Mouse (Mus musculus): ENCODE results near the gene Me1. TPM values are rescaled to one million over a fixed set of nuclear protein-coding genes. Genes with fewer than 3 reads are reported as not detected.

Me1 gene
- polyA plus RNA-seq (2012; fragmentation: generic; extraction: Trizol), result 33.6 TPM

GRCm38 (mm10) chr9:86695818-86696261, at the start of gene Me1:
Gene Me1, minus strand, starts transcription at chr9:86695953.
- Histone ChIP-seq H3ac (ENCODE audit: control insufficient read depth, insufficient read length) (peak within 1 kb of the TSS; percentile 53), H3K27me3 (ENCODE audit: control insufficient read depth, insufficient read depth, insufficient read length) (no peaks in the 10 kb centered on the region), H3K36me3 (ENCODE audit: control insufficient read depth, insufficient read depth) (no peaks in the 10 kb centered on the region), H3K4me3 (peak within 1 kb of the TSS; percentile 43), H3K4me2 (ENCODE audit: low read depth) (peak within 1 kb of the TSS; percentile 77), H3K79me2 (ENCODE audit: control insufficient read depth, insufficient read depth) (peaks cover 35% of the 10 kb centered on the region)
- TF ChIP-seq TCF3 (IDR thresholded peaks at IDR 0.05; ENCODE audit: insufficient read length, low read depth), result no peak
- peak; percentile 67 for TF ChIP-seq POLR2A (IDR thresholded peaks at IDR 0.05; ENCODE audit: insufficient read length, low read depth)

GRCm38 (mm10) chr9:86744041-86744440, 48.3 kb upstream of the Me1 start:
- no peak overlapping the region for H3K4me2 ChIP-seq (ENCODE audit: low read depth)
- TF ChIP-seq MYOD1 (IDR thresholded peaks at IDR 0.05; ENCODE audit: control insufficient read depth in 1 of 3, insufficient read length in 2 of 3, low read depth in 2 of 3) (no peak), MAX (IDR thresholded peaks at IDR 0.05; ENCODE audit: low read depth) (no peak), REST (IDR thresholded peaks at IDR 0.05; ENCODE audit: insufficient read depth, insufficient read length) (no peak), TCF3 (IDR thresholded peaks at IDR 0.05; ENCODE audit: insufficient read length, low read depth) (no peak), SRF (IDR thresholded peaks at IDR 0.05; ENCODE audit: control insufficient read depth, insufficient read length, low read depth) (no peak), E2F4 (IDR thresholded peaks at IDR 0.05; ENCODE audit: insufficient read depth) (no peak), TCF12 (IDR thresholded peaks at IDR 0.05; ENCODE audit: insufficient read depth, poor library complexity, severe bottlenecking) (no peak), MYOG (IDR thresholded peaks at IDR 0.05; ENCODE audit: control insufficient read depth in 1 of 3, insufficient read depth in 1 of 3, insufficient read length in 2 of 3, low read depth in 2 of 3) (no peak), CEBPB (IDR thresholded peaks at IDR 0.05; ENCODE audit: insufficient read depth, poor library complexity, severe bottlenecking) (no peak), POLR2A (IDR thresholded peaks at IDR 0.05; ENCODE audit: insufficient read length, low read depth) (no peak), POLR2AphosphoS2 (IDR thresholded peaks at IDR 0.05; ENCODE audit: insufficient read length, low read depth) (no peak), USF1 (IDR thresholded peaks at IDR 0.05; ENCODE audit: low read depth) (no peak)
- no peak overlapping the region for H3K4me3 ChIP-seq
- H3K27me3 ChIP-seq (ENCODE audit: control insufficient read depth, insufficient read depth, insufficient read length), result no peaks in the 10 kb centered on the region
- H3K36me3 ChIP-seq (ENCODE audit: control insufficient read depth, insufficient read depth), result no peaks in the 10 kb centered on the region
- no peak overlapping the region for H3ac ChIP-seq (ENCODE audit: control insufficient read depth, insufficient read length)
- H3K79me2 ChIP-seq (ENCODE audit: control insufficient read depth, insufficient read depth), result no peaks in the 10 kb centered on the region

GRCm38 (mm10) chr9:86742959-86743911, 47.5 kb upstream of the Me1 start, which contains the start of gene Prss35:
Gene Prss35, plus strand, starts transcription at chr9:86743649.
- H3ac ChIP-seq (ENCODE audit: control insufficient read depth, insufficient read length), result no peak within 1 kb of the TSS
- H3K27me3 ChIP-seq (ENCODE audit: control insufficient read depth, insufficient read depth, insufficient read length), result no peaks in the 10 kb centered on the region
- no peaks in the 10 kb centered on the region for H3K79me2 ChIP-seq (ENCODE audit: control insufficient read depth, insufficient read depth)
- H3K4me2 ChIP-seq (ENCODE audit: low read depth), result peak within 1 kb of the TSS; percentile 18
- H3K4me3 ChIP-seq, result no peak within 1 kb of the TSS
- TF ChIP-seq TCF12 (IDR thresholded peaks at IDR 0.05; ENCODE audit: insufficient read depth, poor library complexity, severe bottlenecking) (no peak), SRF (IDR thresholded peaks at IDR 0.05; ENCODE audit: control insufficient read depth, insufficient read length, low read depth) (no peak), POLR2AphosphoS2 (IDR thresholded peaks at IDR 0.05; ENCODE audit: insufficient read length, low read depth) (no peak), POLR2A (IDR thresholded peaks at IDR 0.05; ENCODE audit: insufficient read length, low read depth) (no peak), TCF3 (IDR thresholded peaks at IDR 0.05; ENCODE audit: insufficient read length, low read depth) (no peak), MYOG (IDR thresholded peaks at IDR 0.05; ENCODE audit: control insufficient read depth in 1 of 3, insufficient read depth in 1 of 3, insufficient read length in 2 of 3, low read depth in 2 of 3) (no peak), REST (IDR thresholded peaks at IDR 0.05; ENCODE audit: insufficient read depth, insufficient read length) (no peak), E2F4 (IDR thresholded peaks at IDR 0.05; ENCODE audit: insufficient read depth) (no peak), USF1 (IDR thresholded peaks at IDR 0.05; ENCODE audit: low read depth) (no peak), CEBPB (IDR thresholded peaks at IDR 0.05; ENCODE audit: insufficient read depth, poor library complexity, severe bottlenecking) (no peak), MAX (IDR thresholded peaks at IDR 0.05; ENCODE audit: low read depth) (no peak), MYOD1 (IDR thresholded peaks at IDR 0.05; ENCODE audit: control insufficient read depth in 1 of 3, insufficient read length in 2 of 3, low read depth in 2 of 3) (no peak)
- H3K36me3 ChIP-seq (ENCODE audit: control insufficient read depth, insufficient read depth), result no peaks in the 10 kb centered on the region

GRCm38 (mm10) chr9:86739971-86740370, 44.2 kb upstream of the Me1 start:
- no peak overlapping the region for H3ac ChIP-seq (ENCODE audit: control insufficient read depth, insufficient read length)
- H3K36me3 ChIP-seq (ENCODE audit: control insufficient read depth, insufficient read depth), result no peaks in the 10 kb centered on the region

More at GRCm38 (mm10) chr9:86739971-86740370, 44.2 kb upstream of the Me1 start:
- no peaks in the 10 kb centered on the region for H3K79me2 ChIP-seq (ENCODE audit: control insufficient read depth, insufficient read depth)
- H3K4me3 ChIP-seq, result no peak overlapping the region
- H3K4me2 ChIP-seq (ENCODE audit: low read depth), result no peak overlapping the region
- TF ChIP-seq USF1 (IDR thresholded peaks at IDR 0.05; ENCODE audit: low read depth) (no peak), MYOD1 (IDR thresholded peaks at IDR 0.05; ENCODE audit: control insufficient read depth in 1 of 3, insufficient read length in 2 of 3, low read depth in 2 of 3) (no peak), MYOG (IDR thresholded peaks at IDR 0.05; ENCODE audit: control insufficient read depth in 1 of 3, insufficient read depth in 1 of 3, insufficient read length in 2 of 3, low read depth in 2 of 3) (no peak), CEBPB (IDR thresholded peaks at IDR 0.05; ENCODE audit: insufficient read depth, poor library complexity, severe bottlenecking) (no peak), MAX (IDR thresholded peaks at IDR 0.05; ENCODE audit: low read depth) (no peak), TCF3 (IDR thresholded peaks at IDR 0.05; ENCODE audit: insufficient read length, low read depth) (no peak), TCF12 (IDR thresholded peaks at IDR 0.05; ENCODE audit: insufficient read depth, poor library complexity, severe bottlenecking) (no peak), SRF (IDR thresholded peaks at IDR 0.05; ENCODE audit: control insufficient read depth, insufficient read length, low read depth) (no peak), POLR2A (IDR thresholded peaks at IDR 0.05; ENCODE audit: insufficient read length, low read depth) (no peak), REST (IDR thresholded peaks at IDR 0.05; ENCODE audit: insufficient read depth, insufficient read length) (no peak), E2F4 (IDR thresholded peaks at IDR 0.05; ENCODE audit: insufficient read depth) (no peak), POLR2AphosphoS2 (IDR thresholded peaks at IDR 0.05; ENCODE audit: insufficient read length, low read depth) (no peak)
- H3K27me3 ChIP-seq (ENCODE audit: control insufficient read depth, insufficient read depth, insufficient read length), result no peaks in the 10 kb centered on the region

Data from myocyte (in vitro differentiated cells).